Mouse (Mus musculus): ENCODE results near the gene Sema7a. TPM values are rescaled to one million over a fixed set of nuclear protein-coding genes. Genes with fewer than 3 reads are reported as not detected.

Sema7a gene
- polyA plus RNA-seq, 1 experiment from 2014 or later, result 0.34 TPM

DNA sequence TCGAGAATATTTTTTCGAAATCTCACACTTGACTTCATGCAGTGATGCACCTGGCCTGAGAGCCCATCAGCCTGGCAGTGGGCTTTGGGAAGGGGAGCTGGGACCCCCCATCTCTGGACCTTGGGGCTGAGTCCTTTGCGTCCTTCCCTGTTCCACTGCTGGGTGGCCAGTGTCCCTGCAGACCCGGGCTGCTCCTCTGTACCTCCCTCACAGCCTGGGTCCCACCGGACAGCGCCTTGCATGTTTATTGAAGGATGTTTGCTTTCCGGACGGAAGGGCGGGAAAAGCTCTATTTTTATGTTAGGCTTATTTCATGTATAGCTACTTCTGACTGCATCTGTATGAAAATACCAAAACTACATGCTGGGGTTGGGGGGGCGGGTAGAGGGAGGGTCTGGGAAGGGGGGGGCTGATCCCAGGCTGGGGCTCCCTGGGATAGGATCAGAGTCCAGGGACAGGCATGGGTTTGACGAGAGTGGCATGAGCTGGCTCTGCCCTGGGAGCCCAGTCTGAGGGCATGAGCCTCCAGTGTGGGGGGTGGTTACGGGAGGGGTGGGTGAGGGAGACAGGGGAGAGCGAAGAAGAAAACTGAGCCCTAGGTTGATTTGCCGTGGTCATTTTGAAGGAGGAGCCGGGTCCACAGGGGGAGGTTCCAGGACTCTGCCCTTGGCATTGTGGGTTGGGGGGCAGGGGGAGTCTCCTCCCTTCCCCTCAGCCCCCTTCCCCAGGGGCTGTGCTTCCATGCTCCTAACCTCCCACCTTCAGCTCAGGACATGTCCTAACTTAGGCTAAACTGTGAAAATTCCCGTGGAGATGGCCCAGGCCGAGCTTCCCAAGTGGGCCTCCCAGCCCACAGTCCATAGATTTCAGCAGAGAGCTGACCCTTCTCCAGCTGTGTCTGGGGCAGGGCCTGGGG lies 22.2 kb downstream of the Sema7a start:
- Histone ChIP-seq H3K4me3 (replicated peaks; ENCODE audit: low read length) (no peak overlapping the region), H3K9ac (ENCODE audit: low read length) (no peak overlapping the region), H3K36me3 (ENCODE audit: control insufficient read depth, insufficient read depth, low read length) (no peaks in the 10 kb centered on the region), H3K4me1 (ENCODE audit: control insufficient read depth, insufficient read depth, low read length) (peaks cover 7% of the 10 kb centered on the region; the same call in 1 of the 2 replicates), H3K4me2 (ENCODE audit: low read depth, low read length) (no peak overlapping the region), H3K27ac (ENCODE audit: low read length) (no peak overlapping the region), H3K9me3 (replicated peaks; ENCODE audit: control insufficient read depth, low read length) (no peaks in the 10 kb centered on the region), H3K27me3 (ENCODE audit: control insufficient read depth, insufficient read depth, low read length) (no peaks in the 10 kb centered on the region)
- no peak for ATAC-seq (ENCODE audit: insufficient read depth, low FRiP score)
- WGBS, result 49% methylated on average over 17 of the region's 17 CpGs

DNA sequence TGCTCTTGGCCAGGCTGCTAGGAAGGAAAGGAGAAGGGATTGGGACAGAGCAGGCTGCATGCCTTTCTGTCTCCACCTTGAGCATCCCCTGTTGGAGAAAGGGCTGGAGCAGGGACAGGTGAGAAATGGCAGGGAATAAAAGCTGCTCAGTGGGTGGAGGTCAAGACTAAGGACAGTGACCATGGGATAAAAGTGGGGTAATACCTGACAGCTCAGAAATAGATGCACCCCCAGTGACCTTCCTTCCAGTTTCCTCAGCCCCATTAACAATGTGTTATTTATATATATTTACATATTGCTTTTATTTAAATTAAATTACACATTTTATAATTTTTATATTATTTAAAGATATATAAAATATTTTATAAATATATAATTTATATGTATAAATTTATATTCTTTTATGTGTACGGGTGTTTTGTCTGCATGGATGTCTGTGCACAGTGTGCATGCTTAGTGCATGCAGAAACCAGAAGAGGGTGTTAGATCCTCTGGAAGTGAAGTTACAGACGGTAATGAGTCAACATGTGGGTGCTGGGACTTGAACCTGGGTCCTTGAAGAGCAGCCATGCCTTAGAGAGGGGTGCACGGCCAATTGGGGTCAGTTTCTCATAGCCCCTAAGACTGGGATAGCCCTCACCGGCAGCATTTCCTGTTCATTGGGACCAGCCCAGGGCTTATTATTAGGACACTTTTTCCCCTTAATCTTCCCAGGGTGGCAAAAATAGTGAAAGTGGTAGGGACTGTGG lies 23.5 kb downstream of the Sema7a start:
- WGBS, result 87% methylated on average over 4 of the region's 4 CpGs
- no peaks in the 10 kb centered on the region for H3K36me3 ChIP-seq (ENCODE audit: control insufficient read depth, insufficient read depth, low read length)
- peaks cover 7% of the 10 kb centered on the region; the same call in 1 of the 2 replicates for H3K4me1 ChIP-seq (ENCODE audit: control insufficient read depth, insufficient read depth, low read length)
- ATAC-seq (ENCODE audit: insufficient read depth, low FRiP score), result no peak
- no peak overlapping the region for H3K4me2 ChIP-seq (ENCODE audit: low read depth, low read length)
- H3K9ac ChIP-seq (ENCODE audit: low read length), result no peak overlapping the region
- H3K27me3 ChIP-seq (ENCODE audit: control insufficient read depth, insufficient read depth, low read length), result no peaks in the 10 kb centered on the region
- H3K4me3 ChIP-seq (replicated peaks; ENCODE audit: low read length), result no peak overlapping the region
- H3K9me3 ChIP-seq (replicated peaks; ENCODE audit: control insufficient read depth, low read length), result no peaks in the 10 kb centered on the region
- H3K27ac ChIP-seq (ENCODE audit: low read length), result no peak overlapping the region

DNA sequence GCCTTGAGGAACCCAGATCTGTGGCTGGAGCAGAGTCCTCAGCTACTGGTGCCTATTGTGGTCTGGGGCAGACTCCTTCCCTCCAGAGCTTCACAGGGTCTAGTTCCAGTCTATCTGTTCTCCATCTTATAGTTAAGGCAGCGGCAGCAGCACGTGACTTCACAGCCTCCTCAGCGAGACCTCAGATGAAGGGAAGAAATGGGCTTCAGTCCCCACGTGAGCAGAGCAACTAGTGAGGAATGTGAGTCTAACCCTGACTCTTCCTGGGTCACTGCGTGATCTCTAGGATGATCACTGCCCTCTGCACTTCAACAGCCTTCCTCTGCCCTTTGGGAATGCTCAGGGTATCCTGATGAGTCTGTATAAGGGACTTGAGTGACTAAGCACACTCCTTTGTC lies 24.1 kb downstream of the Sema7a start:
- Histone ChIP-seq H3K4me3 (replicated peaks; ENCODE audit: low read length) (no peak overlapping the region), H3K27me3 (ENCODE audit: control insufficient read depth, insufficient read depth, low read length) (no peaks in the 10 kb centered on the region), H3K9ac (ENCODE audit: low read length) (no peak overlapping the region), H3K4me2 (ENCODE audit: low read depth, low read length) (no peak overlapping the region), H3K36me3 (ENCODE audit: control insufficient read depth, insufficient read depth, low read length) (no peaks in the 10 kb centered on the region), H3K27ac (ENCODE audit: low read length) (no peak overlapping the region), H3K4me1 (ENCODE audit: control insufficient read depth, insufficient read depth, low read length) (peaks cover 7% of the 10 kb centered on the region; the same call in 1 of the 2 replicates), H3K9me3 (replicated peaks; ENCODE audit: control insufficient read depth, low read length) (no peaks in the 10 kb centered on the region)
- ATAC-seq (ENCODE audit: insufficient read depth, low FRiP score), result no peak
- WGBS, result 88% methylated on average over 5 of the region's 5 CpGs

DNA sequence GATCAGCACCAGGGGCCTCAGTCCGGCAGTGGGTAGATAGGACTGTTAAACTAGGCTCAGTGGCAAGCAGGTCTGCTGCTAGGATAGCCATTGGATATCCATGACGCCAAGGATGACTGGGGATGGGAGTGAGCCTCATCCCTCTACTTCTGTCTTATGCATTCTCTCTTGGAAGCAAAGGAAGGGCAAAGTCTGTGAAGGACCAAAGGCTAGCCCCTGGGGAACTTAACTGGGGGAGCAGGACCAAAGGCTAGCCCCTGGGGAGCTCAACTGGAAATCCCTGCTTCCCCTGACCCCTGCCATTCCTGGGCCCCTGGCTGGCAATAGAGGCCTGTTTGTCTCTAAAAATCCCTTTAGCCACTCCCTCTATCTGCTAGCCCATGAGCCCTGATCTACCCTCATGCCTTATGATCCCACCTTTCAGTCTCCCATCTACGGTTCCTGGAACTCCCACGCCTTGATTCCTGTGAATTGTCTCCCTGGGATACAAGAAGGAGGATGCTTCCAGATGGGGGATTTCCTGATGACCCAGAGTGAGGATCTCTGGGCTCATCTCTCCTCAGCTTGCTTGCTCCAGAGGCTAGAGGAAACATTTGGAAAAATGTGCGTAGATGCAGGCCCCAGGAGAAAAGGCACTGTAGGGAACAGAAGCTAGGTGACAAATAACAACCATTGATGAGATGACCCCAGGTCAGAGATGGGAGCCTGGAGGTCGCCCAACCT lies 24.8 kb downstream of the Sema7a start:
- Histone ChIP-seq H3K27me3 (ENCODE audit: control insufficient read depth, insufficient read depth, low read length) (no peaks in the 10 kb centered on the region), H3K27ac (ENCODE audit: low read length) (no peak overlapping the region), H3K36me3 (ENCODE audit: control insufficient read depth, insufficient read depth, low read length) (no peaks in the 10 kb centered on the region), H3K4me2 (ENCODE audit: low read depth, low read length) (no peak overlapping the region), H3K9ac (ENCODE audit: low read length) (no peak overlapping the region), H3K9me3 (replicated peaks; ENCODE audit: control insufficient read depth, low read length) (no peaks in the 10 kb centered on the region), H3K4me1 (ENCODE audit: control insufficient read depth, insufficient read depth, low read length) (peaks cover 7% of the 10 kb centered on the region; the same call in 1 of the 2 replicates), H3K4me3 (replicated peaks; ENCODE audit: low read length) (no peak overlapping the region)
- ATAC-seq (ENCODE audit: insufficient read depth, low FRiP score), result no peak
- 76% methylated on average over 6 of the region's 6 CpGs for WGBS

DNA sequence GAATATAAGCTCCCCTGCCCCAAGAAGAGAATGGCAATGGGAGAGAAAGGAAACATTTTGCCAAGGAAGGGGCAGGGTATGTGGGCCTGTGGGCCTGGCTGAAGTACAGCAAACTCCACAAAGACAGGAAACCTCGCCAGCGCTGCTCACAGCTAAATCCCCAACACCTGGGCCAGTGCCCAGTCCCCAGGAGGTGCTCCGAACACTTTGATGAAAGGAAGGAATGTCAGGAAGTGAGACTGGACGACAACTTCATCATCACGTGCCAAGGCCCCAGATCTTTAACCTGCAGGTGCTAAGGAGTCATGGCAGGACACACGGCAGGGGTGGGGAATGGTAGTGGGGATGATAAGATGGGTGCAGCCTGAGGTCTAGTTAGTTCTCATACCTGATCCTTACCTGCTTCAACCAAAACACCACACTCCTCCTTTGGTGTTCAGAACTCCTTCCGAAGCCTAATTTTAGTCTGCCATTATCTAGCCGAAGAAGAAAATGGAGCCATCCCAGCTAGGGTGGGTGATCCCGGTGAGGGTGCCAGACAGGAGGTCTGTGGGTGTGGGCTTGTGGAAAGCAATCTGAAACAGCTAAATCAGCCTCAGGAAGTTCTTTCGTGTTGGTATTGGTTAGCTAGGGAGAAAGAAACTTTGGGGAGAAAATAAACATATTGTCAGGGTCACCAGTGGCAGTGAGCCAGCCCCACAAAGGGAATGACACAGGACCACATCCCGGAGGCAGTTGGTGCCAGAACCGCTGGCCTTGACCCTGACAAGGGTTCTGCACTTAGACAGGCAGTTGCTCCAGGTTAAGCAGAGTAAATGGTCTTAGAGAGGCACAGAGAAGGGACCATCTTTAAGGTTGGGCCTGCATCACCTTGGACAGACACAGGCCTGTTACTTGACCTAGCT lies 25.6 kb downstream of the Sema7a start:
- Histone ChIP-seq H3K4me3 (replicated peaks; ENCODE audit: low read length) (no peak overlapping the region), H3K27me3 (ENCODE audit: control insufficient read depth, insufficient read depth, low read length) (no peaks in the 10 kb centered on the region), H3K36me3 (ENCODE audit: control insufficient read depth, insufficient read depth, low read length) (no peaks in the 10 kb centered on the region), H3K9ac (ENCODE audit: low read length) (no peak overlapping the region), H3K4me1 (ENCODE audit: control insufficient read depth, insufficient read depth, low read length) (peaks cover 2% of the 10 kb centered on the region; the same call in 1 of the 2 replicates), H3K27ac (ENCODE audit: low read length) (peak overlapping the region; percentile 17; the same call in 1 of the 2 replicates), H3K4me2 (ENCODE audit: low read depth, low read length) (no peak overlapping the region), H3K9me3 (replicated peaks; ENCODE audit: control insufficient read depth, low read length) (no peaks in the 10 kb centered on the region)
- WGBS, result 57% methylated on average over 12 of the region's 12 CpGs
- no peak for ATAC-seq (ENCODE audit: insufficient read depth, low FRiP score)

DNA sequence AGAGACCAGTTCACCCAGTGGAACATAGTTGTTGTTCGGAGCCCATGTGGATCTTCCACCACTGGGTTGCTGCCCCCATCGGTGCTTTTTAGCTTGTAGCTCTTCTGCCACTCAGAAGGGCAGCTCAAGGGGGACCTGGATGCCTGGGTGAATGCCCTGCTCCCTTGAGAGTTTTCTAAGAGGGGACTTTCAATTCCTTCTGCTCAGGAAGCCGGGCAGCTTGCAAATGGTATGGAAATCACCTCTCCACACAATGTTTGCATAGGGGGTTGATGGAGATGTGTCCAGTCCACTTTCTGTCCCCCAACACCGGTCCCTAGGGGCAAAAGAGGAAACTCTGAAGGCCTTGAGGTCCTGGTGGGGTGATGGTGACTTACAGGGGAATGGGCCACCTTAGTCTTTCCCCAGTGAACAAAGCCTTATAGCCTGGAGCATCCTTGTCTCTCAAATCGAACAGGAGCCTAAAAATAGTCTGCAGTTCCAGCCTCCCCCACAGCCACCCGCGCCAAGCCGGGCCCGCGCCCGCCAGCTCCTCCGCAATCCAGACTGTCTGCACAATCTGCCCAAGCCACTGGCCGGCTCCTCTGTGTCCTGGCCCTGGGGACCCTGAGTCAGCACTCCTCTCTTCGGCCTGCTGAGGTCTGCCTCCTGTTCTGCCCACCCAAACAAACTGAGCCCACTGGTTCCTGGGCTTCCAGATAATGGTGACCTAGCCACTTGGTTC lies 27.5 kb downstream of the Sema7a start:
- no peaks in the 10 kb centered on the region for H3K4me1 ChIP-seq (ENCODE audit: control insufficient read depth, insufficient read depth, low read length)
- H3K27ac ChIP-seq (ENCODE audit: low read length), result no peak overlapping the region
- H3K36me3 ChIP-seq (ENCODE audit: control insufficient read depth, insufficient read depth, low read length), result no peaks in the 10 kb centered on the region
- no peak for ATAC-seq (ENCODE audit: insufficient read depth, low FRiP score)
- 75% methylated on average over 14 of the region's 14 CpGs for WGBS
- no peak overlapping the region for H3K9ac ChIP-seq (ENCODE audit: low read length)
- H3K9me3 ChIP-seq (replicated peaks; ENCODE audit: control insufficient read depth, low read length), result no peaks in the 10 kb centered on the region
- no peaks in the 10 kb centered on the region for H3K27me3 ChIP-seq (ENCODE audit: control insufficient read depth, insufficient read depth, low read length)
- H3K4me2 ChIP-seq (ENCODE audit: low read depth, low read length), result no peak overlapping the region
- H3K4me3 ChIP-seq (replicated peaks; ENCODE audit: low read length), result no peak overlapping the region

DNA sequence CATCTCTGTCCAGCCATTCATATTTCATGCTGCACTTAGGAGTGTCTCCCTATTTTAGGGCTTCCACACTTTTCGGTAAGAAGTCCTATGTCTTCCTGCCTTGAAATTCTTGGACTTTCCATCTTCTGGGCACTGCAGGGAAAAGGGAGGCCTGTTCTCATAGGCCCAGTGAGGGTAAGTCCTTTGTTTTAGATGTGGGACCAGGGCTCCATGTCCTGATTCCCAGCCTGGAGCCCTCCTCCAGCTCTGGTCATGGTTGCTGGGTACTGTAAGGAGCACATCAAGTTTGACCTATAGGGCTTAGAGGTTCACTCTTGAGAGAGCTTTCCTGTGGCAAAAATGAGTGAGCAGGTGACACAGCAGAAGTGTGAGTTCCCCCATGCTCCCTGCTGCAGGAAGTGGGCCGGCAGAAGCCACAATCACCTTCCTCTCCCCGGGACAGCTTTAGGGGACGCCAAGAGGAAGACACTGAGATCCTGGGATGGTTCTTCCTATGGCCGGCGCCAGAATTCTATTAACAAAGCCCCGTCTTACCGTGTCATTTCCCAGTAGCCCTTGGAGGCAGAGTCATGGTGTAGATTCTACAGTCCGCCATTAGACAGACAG lies 28.4 kb downstream of the Sema7a start:
- Histone ChIP-seq H3K4me1 (ENCODE audit: control insufficient read depth, insufficient read depth, low read length) (peaks cover 1% of the 10 kb centered on the region; the same call in 1 of the 2 replicates), H3K9ac (ENCODE audit: low read length) (no peak overlapping the region), H3K4me3 (replicated peaks; ENCODE audit: low read length) (no peak overlapping the region), H3K4me2 (ENCODE audit: low read depth, low read length) (no peak overlapping the region), H3K36me3 (ENCODE audit: control insufficient read depth, insufficient read depth, low read length) (no peaks in the 10 kb centered on the region), H3K9me3 (replicated peaks; ENCODE audit: control insufficient read depth, low read length) (no peaks in the 10 kb centered on the region), H3K27me3 (ENCODE audit: control insufficient read depth, insufficient read depth, low read length) (no peaks in the 10 kb centered on the region), H3K27ac (ENCODE audit: low read length) (no peak overlapping the region)
- no peak for ATAC-seq (ENCODE audit: insufficient read depth, low FRiP score)
- whole genome bisulfite sequencing, result 77% methylated on average over 9 of the region's 9 CpGs
